Mouse (Mus musculus): Measurements from ENCODE around the gene Best2.

- no peak for TF ChIP-seq CTCF (IDR thresholded peaks at IDR 0.05 in 2 of 3, conservative IDR thresholded peaks at IDR 0.05 in 1 of 3; ENCODE audit: control insufficient read depth in 1 of 3, insufficient read depth in 1 of 3, low read depth in 2 of 3, low read length in 3 of 3, poor library complexity in 1 of 3, severe bottlenecking in 1 of 3)
- no peak for TF ChIP-seq CHD2 (IDR thresholded peaks at IDR 0.05; ENCODE audit: low read length)
Observed at GRCm38 (mm10) chr8:84979599-84980421, 34.5 kb downstream of the Best2 start.

Data from MEL (cell line).